Mouse (Mus musculus) layer of hippocampus, adult 2 months (tissue): ENCODE results near the gene Pakap. TPM values are rescaled to one million over a fixed set of nuclear protein-coding genes. Genes with fewer than 3 reads are reported as not detected.

Experiments
- DNase-seq, 2 experiments: peaks; one replicate each; pipeline ENCODE4 v3.0.0; 2022; ENCODE audit warnings: low spot score in 2 of 2
- H3K27ac ChIP-seq: fragments of 200-600 bp; 2 replicates; pipeline ENCODE4 v1.8.1; 2022
- H3K4me3 ChIP-seq: fragments of 200-600 bp; 2 replicates; pipeline ENCODE4 v1.8.1; 2022; ENCODE audit warnings: mild to moderate bottlenecking
- CTCF ChIP-seq: fragments of 200-600 bp; conservative IDR thresholded peaks from 2 replicates; pipeline ENCODE4 v1.8.1; 2022; ENCODE audit warnings: antibody characterized with exemption, mild to moderate bottlenecking, moderate library complexity
- total RNA-seq, 2 experiments: library from RNA; stranded (reverse); gene quantifications; 2 replicates each; pipeline ENCODE4 v1.2.3; 2021

Gene Pakap
- total RNA-seq, 2 experiments from 2014 or later, result 18.6 to 25.8 TPM

DNA sequence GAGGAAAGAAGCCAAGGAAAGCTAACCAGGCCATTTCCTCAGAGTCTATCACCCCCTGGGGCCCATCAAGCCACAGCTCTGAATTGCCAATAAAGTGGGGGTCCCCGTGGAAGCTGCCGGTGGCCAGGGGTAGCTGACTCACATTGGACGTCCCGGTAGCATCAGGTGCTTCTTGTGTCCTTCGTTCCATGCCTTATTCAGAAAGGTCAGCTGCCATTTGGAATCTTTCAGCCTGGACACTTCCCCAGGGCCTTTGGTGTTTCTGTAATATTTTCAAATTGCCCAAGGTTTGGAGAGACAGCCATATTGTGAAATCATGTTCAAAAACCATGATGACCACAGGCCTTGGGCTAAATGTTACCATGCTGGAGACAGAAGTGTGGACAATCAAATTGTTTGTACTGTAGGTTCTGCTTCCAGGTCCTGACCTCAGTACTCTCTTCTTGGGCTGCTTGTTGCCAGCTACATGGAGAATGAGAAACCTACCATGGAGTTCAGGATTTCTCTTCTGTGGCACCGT, 17.4 kb downstream of the Pakap start:
- H3K4me3 ChIP-seq, result no peak overlapping the region
- DNase-seq, result no peak
- TF ChIP-seq CTCF, result no peak

GRCm38 (mm10) chr4:57586933-57587658, 19.1 kb downstream of the Pakap start:
- TF ChIP-seq CTCF, result no peak

More for the DNA sequence above, 17.4 kb downstream of the Pakap start:
- H3K27ac ChIP-seq, result no peak overlapping the region

GRCm38 (mm10) chr4:57588356-57588755, 20.4 kb downstream of the Pakap start:
- no peak for DNase-seq
- Histone ChIP-seq H3K27ac (no peak overlapping the region), H3K4me3 (no peak overlapping the region)
- no peak for TF ChIP-seq CTCF

More at GRCm38 (mm10) chr4:57586933-57587658, 19.1 kb downstream of the Pakap start:
- no peak overlapping the region for H3K4me3 ChIP-seq
- H3K27ac ChIP-seq, result no peak overlapping the region
- DNase-seq, result no peak

DNA sequence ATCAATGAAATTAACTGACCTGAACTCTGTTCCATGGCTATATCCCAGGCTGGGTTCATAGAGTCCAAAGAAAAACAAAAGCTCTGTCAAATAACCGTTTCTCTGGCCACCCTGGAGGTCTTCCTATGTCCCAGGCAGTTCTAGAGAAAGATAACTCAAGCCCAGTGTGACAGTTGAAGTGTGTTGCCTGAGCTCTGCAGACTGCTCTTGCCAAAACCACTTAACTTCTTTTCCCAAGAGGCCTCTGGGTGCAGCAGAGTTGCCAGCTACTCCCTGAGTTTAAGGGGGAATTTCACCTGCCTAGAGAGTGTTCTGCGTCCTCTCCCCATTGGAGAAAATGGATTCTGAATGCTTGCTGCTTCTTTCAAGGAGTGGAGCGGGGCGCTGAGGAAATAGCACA, 24.8 kb downstream of the Pakap start:
- Histone ChIP-seq H3K27ac (no peak overlapping the region), H3K4me3 (no peak overlapping the region)
- no peak for DNase-seq
- no peak for TF ChIP-seq CTCF

DNA sequence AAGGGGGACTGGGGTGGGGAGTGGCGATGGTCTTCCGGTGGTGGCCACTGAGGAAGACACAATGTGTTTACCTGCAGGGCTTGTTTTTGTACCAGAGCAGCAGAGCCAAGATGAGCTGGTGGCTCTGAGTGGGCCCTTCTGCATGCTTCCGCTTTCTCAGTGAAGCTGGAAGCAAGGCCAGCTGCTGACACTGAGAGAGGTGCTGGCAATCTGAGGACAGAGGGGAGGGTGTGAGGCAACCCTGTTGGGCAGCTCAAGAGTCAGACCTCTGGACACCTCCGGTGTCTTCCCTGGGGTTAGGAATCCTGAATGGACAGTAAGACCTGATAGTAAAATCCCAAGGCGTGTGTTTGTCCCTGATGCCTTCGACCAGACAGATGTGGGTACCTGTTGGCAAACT, 32.0 kb downstream of the Pakap start:
- H3K4me3 ChIP-seq, result no peak overlapping the region
- DNase-seq, result no peak
- no peak overlapping the region for H3K27ac ChIP-seq
- TF ChIP-seq CTCF, result no peak

DNA sequence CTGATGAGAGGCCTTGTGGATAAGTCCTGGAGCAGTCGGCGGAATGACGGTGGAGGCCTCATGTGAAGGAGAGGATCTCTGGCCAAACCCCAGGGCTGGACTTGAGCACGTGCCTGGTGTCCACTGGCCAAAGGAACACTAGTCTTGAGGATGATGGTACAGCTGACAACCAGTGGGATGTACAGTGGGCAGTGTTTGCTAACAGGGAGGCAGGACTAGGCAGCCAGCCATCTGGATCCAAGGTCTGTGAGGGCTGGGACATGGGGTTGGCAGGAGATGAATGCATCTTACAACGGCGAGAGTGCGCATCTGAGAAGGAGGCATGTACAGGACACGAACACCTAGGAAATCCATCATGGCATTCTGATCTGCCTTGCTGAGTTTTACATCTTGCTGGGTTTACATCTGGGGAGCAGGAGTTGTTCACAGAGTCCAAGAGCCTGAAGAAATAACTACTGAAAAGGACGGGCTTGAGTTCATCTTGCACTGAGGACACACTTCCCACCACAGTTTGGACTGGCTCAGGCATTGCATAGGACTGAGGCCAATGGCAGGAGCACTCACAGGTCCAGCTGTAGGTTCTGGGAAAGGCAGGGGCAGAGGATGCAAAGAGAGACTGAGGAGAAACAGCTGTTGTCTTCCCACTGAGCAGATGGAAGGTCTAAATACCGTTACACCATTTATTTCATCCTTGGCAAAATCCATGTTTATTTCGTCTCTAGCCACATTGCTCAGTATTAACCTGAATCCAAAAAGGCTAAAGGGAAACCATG, 32.9 kb downstream of the Pakap start:
- no peak for DNase-seq
- Histone ChIP-seq H3K4me3 (no peak overlapping the region), H3K27ac (no peak overlapping the region)
- TF ChIP-seq CTCF, result no peak

GRCm38 (mm10) chr4:57601458-57601835, 33.5 kb downstream of the Pakap start:
- no peak for DNase-seq
- no peak for TF ChIP-seq CTCF
- no peak overlapping the region for H3K4me3 ChIP-seq
- H3K27ac ChIP-seq, result no peak overlapping the region

- TF ChIP-seq CTCF, result no peak
- no peak for DNase-seq
- Histone ChIP-seq H3K27ac (no peak overlapping the region), H3K4me3 (no peak overlapping the region)
Observed at GRCm38 (mm10) chr4:57601903-57602617, 34.1 kb downstream of the Pakap start.

DNA sequence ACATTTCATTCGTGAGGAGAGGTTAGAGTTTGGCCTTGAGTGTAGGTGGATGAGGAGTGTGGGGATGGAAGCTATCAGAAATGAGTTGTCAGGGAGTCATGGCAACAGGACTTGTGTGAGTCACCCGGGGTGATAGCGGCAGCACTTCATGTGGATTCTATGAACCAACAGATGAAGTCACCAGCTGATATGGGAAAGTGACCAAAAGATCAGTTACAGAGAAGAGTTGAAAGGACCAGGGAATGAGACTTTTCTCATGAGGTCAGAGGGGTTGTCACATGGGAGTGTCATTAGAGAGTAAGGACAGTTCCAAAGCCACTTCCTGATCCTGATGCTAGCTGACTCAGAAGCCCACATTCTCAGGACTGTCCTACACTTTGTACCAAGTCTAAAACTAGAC, 38.3 kb downstream of the Pakap start:
- TF ChIP-seq CTCF, result no peak
- Histone ChIP-seq H3K4me3 (no peak overlapping the region), H3K27ac (peak overlapping the region; percentile 32; the same call in 1 of the 2 replicates)
- DNase-seq, result no peak

GRCm38 (mm10) chr4:57607247-57607942, 39.4 kb downstream of the Pakap start:
- peak; percentile 84 to 95 for DNase-seq
- H3K27ac ChIP-seq, result peak overlapping the region; percentile 12; the same call in 1 of the 2 replicates
- TF ChIP-seq CTCF, result peak; percentile 87
- peak overlapping the region; percentile 45 for H3K4me3 ChIP-seq

- DNase-seq, result no peak
- TF ChIP-seq CTCF, result no peak
- H3K27ac ChIP-seq, result no peak overlapping the region
- H3K4me3 ChIP-seq, result no peak overlapping the region
Observed at GRCm38 (mm10) chr4:57611303-57612077, 43.5 kb downstream of the Pakap start.

- no peak for DNase-seq
- Histone ChIP-seq H3K4me3 (no peak overlapping the region), H3K27ac (no peak overlapping the region)
- TF ChIP-seq CTCF, result no peak
Observed at GRCm38 (mm10) chr4:57612716-57613115, 44.7 kb downstream of the Pakap start.
